Mouse (Mus musculus) cerebellum, adult 2 months (tissue): ENCODE results near the gene Zyx. TPM values are rescaled to one million over a fixed set of nuclear protein-coding genes. Genes with fewer than 3 reads are reported as not detected.

Experiments
- DNase-seq, 2 experiments: peaks; one replicate each; pipeline ENCODE4 v3.0.0; 2021
- H3K27ac ChIP-seq: fragments of 200-500 bp; 2 replicates; pipeline ENCODE4 v1.5.1; 2012; ENCODE audit warnings: low read length, control low read depth, inconsistent platforms; ENCODE audit not compliant: insufficient read depth
- H3K27me3 ChIP-seq: fragments of 200-500 bp; 2 replicates; pipeline ENCODE4 v1.6.1; 2012; ENCODE audit warnings: inconsistent platforms, mild to moderate bottlenecking, low read length, moderate library complexity; ENCODE audit not compliant: control insufficient read depth, insufficient read depth
- H3K4me1 ChIP-seq: fragments of 200-500 bp; 2 replicates; pipeline ENCODE4 v1.6.1; 2011; ENCODE audit warnings: low read length; ENCODE audit not compliant: control insufficient read depth, insufficient read depth
- H3K4me3 ChIP-seq: fragments of 200-500 bp; replicated peaks from 2 replicates; pipeline ENCODE3; 2011; ENCODE audit warnings: mild to moderate bottlenecking, low read depth, low read length, control low read depth; ENCODE audit not compliant: insufficient read depth
- CTCF ChIP-seq: fragments of 200-500 bp; IDR thresholded peaks from 2 replicates; pipeline ENCODE4 v1.5.1; 2011; ENCODE audit warnings: low read depth, mild to moderate bottlenecking, control low read depth, low read length, moderate library complexity, borderline replicate concordance; ENCODE audit not compliant: insufficient read depth
- POLR2A ChIP-seq: fragments of 200-500 bp; IDR thresholded peaks from 2 replicates; pipeline ENCODE4 v1.6.1; 2011; ENCODE audit warnings: low read length, control low read depth, borderline replicate concordance; ENCODE audit not compliant: insufficient read depth
- WGBS: fragments of 180-500 bp; shearing (Covaris S2); methylation state at CpG from one replicate; pipeline ENCODE4 v1.1.7; 2018; 5-methylcytosine and 5-hydroxymethylcytosine counted together
- polyA plus RNA-seq: library from polyadenylated mRNA; depleted of rRNA; stranded (reverse); fragments of >200 nt; gene quantifications from 2 replicates; pipeline ENCODE4 v1.2.3, GENCODE M21; 2012

The Zyx gene
- polyA plus RNA-seq, 1 experiment, result 123 TPM

DNA sequence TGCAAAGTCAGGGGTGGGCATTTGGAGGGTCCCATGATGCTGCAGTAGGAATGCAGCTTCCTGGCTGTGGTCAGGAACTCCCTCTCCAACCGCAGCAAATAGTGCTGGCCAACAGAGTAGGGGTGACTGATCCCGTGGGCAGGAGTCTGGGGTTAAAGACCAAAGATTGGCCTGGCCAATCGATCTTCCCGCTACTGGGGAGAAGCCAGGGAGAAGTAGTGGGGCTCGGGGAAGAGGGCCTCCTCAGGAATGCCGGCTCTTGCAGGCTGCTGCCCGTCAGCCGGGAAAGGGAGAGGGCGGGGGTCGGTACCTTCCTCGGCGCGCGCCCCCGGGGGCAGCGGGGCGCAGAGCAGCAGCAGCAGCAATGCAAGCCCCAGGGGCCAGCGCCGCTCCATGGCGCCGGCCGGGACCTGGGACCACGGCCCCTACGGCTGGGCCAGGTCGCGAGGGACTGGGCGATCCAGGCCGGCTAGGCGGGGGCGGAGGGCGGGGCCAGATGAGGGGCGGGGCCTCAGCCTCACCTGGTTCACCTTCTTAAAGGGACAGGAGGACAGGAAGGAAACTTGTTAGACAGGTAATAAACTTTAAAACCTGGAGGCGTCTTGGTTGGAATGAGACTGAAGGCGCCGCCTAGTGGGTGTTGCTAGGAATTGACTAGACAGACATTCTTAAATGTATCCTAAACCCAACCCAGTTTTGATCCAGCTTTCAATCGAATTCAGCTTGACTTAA, 23.6 kb downstream of the Zyx start, which contains the start of gene Epha1:
Gene Epha1 (minus strand): TSS at position 453 of the 732 bp plus-strand sequence.
- DNase-seq, result peak; percentile 58 to 72
- H3K4me3 ChIP-seq, result peak within 1 kb of the TSS; percentile 46
- H3K4me1 ChIP-seq, result peaks cover 4% of the 10 kb centered on the region
- whole genome bisulfite sequencing, result under 1% methylated on average over 32 of the region's 36 CpGs
- H3K27me3 ChIP-seq, result no peaks in the 10 kb centered on the region
- TF ChIP-seq CTCF (peak; percentile 51; the same call in 1 of the 2 replicates), POLR2A (no peak)
- no peak within 1 kb of the TSS for H3K27ac ChIP-seq

DNA sequence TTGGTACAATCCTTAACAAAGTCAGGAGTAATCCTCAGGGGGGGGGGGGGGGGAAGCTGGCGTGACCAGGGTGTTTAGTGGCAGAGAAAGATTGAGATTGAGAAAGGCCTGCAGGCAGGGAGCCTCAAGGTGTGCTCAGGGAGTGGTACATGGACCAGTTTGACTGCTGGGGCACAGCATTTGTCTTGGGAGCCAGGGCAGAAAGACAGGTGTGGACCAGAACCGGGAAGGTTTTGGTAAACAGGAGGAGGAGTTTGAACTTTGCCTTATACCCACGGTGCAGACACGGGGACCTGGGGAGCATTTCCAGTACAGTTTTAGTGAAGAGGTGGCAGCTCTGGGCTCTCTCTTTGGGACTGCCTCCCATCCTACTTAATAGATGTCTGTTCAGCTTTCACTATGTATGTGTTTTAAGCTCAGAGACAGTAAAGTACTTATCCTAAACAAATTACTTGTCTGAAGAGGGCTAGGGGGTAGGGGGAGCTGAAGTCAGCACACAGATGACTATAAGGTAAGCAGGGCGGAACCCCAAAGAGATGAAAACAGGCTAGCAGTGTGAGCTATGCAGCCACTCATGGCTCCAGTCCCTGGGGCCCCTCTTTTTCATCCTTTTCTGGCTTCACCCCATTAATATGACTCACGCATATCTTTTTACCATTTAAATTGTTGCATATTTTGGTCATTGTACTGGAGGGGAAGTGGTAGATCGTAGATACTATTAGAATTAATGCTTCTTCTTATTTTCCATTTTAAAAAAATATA, 24.4 kb downstream of the Zyx start:
- Histone ChIP-seq H3K27ac (no peak overlapping the region), H3K27me3 (no peaks in the 10 kb centered on the region), H3K4me1 (peaks cover 4% of the 10 kb centered on the region), H3K4me3 (peak overlapping the region; percentile 22)
- WGBS, result 42% methylated on average over 7 of the region's 7 CpGs
- TF ChIP-seq CTCF, result no peak
- no peak for TF ChIP-seq POLR2A
- peak in 1 of 2 experiments; percentile 18 for DNase-seq

DNA sequence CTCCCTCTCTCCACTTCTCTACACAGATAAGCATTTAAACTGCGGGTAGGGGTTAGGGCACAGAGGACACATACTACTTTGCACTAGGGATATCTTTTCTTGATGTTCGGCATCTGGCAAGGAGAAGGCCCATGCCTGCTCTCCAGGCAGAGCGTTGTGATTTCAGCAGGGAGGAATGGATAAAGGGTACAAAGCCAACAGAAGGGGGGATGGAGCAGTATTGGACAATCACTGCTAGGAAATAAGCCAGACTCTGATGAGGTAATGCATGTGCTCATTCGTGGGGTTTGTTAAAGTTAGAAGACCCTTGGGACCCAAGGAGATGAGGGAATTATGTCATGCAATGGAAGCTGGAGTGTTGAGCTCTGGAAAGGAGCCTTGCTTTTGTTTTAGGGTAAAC, 25.3 kb downstream of the Zyx start:
- peaks cover 4% of the 10 kb centered on the region for H3K4me1 ChIP-seq
- no peak for TF ChIP-seq CTCF
- no peak for TF ChIP-seq POLR2A
- H3K4me3 ChIP-seq, result no peak overlapping the region
- 76% methylated on average over 4 of the region's 4 CpGs for WGBS
- no peak for DNase-seq
- no peaks in the 10 kb centered on the region for H3K27me3 ChIP-seq
- no peak overlapping the region for H3K27ac ChIP-seq

DNA sequence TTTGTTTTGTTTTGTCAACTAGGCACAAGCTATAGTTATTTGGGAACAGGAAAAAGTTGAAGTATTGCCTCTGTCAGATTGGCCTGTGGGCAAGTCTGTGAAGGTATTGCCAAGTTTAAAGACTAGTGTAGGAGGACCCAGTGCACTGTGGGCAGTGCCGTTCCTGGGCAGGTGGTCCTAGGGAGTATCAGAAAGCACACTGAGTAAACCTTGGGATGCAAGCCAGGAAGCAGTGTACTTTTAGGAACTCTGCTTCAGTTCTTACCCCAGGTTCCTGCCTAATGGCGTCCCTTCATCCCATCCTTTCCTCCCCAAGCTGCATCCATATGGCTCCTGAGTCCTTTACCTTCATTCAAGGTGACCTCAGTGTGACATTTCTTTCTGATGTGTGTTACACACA, 25.7 kb downstream of the Zyx start:
- no peak for DNase-seq
- Histone ChIP-seq H3K27me3 (no peaks in the 10 kb centered on the region), H3K27ac (no peak overlapping the region), H3K4me1 (peaks cover 4% of the 10 kb centered on the region), H3K4me3 (no peak overlapping the region)
- WGBS, result 91% methylated on average over 2 of the region's 2 CpGs
- TF ChIP-seq CTCF, result no peak
- no peak for TF ChIP-seq POLR2A

DNA sequence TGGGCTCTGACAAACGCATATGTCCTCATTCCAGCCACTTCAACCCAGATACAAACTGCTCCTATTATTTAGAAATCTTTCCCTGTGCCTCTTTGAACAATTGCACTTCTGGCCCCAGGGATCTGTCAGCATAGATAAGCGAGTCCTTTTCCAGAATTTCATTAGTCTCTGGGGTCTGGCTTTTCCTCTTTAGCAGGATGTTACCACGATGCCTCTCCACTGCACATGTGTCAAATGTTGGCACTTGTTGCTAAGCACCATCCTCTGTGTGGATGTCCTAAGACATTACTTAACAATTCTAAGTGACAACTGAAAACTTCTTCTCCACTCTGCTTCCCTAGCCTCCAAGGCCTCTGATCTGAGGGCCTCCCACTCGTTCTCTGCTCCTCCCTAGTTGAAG, 26.6 kb downstream of the Zyx start:
- Histone ChIP-seq H3K4me1 (peaks cover 4% of the 10 kb centered on the region), H3K27me3 (no peaks in the 10 kb centered on the region), H3K27ac (no peak overlapping the region), H3K4me3 (no peak overlapping the region)
- TF ChIP-seq POLR2A (no peak), CTCF (no peak)
- 67% methylated on average over 4 of the region's 4 CpGs for WGBS
- no peak for DNase-seq

DNA sequence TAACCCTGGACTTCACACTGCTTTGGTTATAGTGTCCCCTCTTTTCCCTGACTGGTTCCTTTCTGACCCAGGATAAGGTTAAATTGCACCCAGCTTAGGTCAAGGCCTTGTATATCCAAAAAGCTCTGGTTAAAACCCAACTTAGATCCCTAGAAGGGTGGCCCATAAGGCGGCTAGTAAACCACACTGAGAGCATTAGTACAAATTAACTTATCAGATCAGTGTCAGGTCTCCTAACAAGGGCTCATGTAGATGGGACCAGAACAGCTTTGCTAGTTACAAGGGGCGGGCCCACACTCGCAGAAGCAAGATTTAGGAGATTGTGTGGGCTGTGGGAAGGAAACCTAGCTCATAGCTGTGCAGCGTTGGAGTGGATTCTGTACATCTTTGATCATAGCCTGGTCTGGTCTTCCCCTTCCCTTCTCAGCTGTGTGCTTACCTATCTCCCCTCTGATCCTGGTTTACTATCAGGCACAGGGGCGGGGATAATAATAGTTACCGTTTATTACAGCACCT, 27.1 kb downstream of the Zyx start:
- no peak overlapping the region for H3K4me3 ChIP-seq
- DNase-seq, result no peak
- H3K27me3 ChIP-seq, result no peaks in the 10 kb centered on the region
- 90% methylated on average over 6 of the region's 6 CpGs for whole genome bisulfite sequencing
- no peak overlapping the region for H3K27ac ChIP-seq
- TF ChIP-seq CTCF (no peak), POLR2A (no peak)
- H3K4me1 ChIP-seq, result peaks cover 4% of the 10 kb centered on the region

DNA sequence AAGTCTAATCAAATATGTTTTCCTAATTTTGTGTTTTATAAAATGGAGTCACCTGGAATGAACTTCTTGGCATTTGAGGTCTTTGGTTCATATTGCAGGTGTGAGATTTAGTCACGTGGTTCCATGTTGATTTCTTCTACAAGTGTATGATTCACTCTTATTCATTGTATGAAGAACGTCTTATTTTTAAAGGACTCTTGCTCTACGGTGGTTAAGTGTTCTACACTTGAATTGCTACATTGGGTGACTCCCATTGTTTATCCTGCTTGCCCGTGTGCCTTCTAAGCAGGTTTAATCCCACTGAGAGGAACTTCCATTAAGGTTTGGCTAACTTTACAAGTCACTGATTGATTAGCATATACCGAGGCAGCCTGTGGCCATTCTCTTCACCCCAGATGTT, 27.9 kb downstream of the Zyx start:
- H3K4me1 ChIP-seq, result peaks cover 4% of the 10 kb centered on the region
- no peak for DNase-seq
- H3K27me3 ChIP-seq, result no peaks in the 10 kb centered on the region
- no peak for TF ChIP-seq CTCF
- no peak for TF ChIP-seq POLR2A
- 88% methylated on average over 5 of the region's 5 CpGs for WGBS
- no peak overlapping the region for H3K27ac ChIP-seq
- H3K4me3 ChIP-seq, result no peak overlapping the region

DNA sequence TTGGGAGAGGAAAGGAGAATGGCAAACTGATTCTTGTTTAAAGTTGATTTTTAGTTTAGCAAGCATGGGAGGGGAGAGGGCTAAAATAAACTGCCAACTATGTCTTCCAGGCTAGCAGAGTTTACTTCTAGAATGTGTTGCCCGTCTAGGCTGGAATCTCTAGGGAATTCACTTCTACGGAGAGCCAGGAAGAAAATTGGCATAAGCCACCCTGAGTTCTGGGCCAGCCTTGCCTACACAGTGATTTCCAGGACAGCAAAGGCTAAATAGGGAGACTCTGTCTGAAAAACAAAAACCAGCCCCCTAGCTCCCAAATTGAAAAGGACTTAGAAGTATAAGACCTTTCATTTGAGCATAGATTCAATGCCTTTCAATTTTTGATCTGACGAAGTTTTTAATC, 30.1 kb downstream of the Zyx start:
- Histone ChIP-seq H3K4me1 (no peaks in the 10 kb centered on the region), H3K27me3 (no peaks in the 10 kb centered on the region), H3K27ac (no peak overlapping the region), H3K4me3 (no peak overlapping the region)
- TF ChIP-seq POLR2A (no peak), CTCF (no peak)
- no peak for DNase-seq
- 55% methylated on average over 3 of the region's 3 CpGs for WGBS
